Mouse (Mus musculus) bone marrow, adult 2 months (tissue): ENCODE data around the gene Odf3. TPM values are rescaled to one million over a fixed set of nuclear protein-coding genes. Genes with fewer than 3 reads are reported as not detected.

Experiments
- H3K27ac ChIP-seq: fragments of 200-500 bp; 2 replicates; pipeline ENCODE4 v1.5.1; 2012; ENCODE audit warnings: low read depth, mild to moderate bottlenecking, control low read depth, inconsistent platforms, low read length; ENCODE audit not compliant: control insufficient read depth, poor library complexity, insufficient read depth
- H3K4me1 ChIP-seq: fragments of 200-500 bp; 2 replicates; pipeline ENCODE4 v1.6.1; 2011; ENCODE audit warnings: low read length; ENCODE audit not compliant: control insufficient read depth, insufficient read depth
- H3K4me3 ChIP-seq: fragments of 200-500 bp; replicated peaks from 2 replicates; pipeline ENCODE3; 2011; ENCODE audit warnings: mild to moderate bottlenecking, low read depth, low read length, control low read depth; ENCODE audit not compliant: control insufficient read depth
- CTCF ChIP-seq: fragments of 200-500 bp; IDR thresholded peaks from 2 replicates; pipeline ENCODE4 v1.5.1; 2011; ENCODE audit warnings: low read length, control low read depth; ENCODE audit not compliant: control insufficient read depth, insufficient read depth
- POLR2A ChIP-seq: fragments of 200-500 bp; IDR thresholded peaks from 2 replicates; pipeline ENCODE4 v1.6.1; 2011; ENCODE audit warnings: low read depth, mild to moderate bottlenecking, control low read depth, low read length, borderline replicate concordance; ENCODE audit not compliant: control insufficient read depth
- WGBS: fragments of 180-500 bp; shearing (Covaris S2); methylation state at CpG from one replicate; pipeline ENCODE4 v1.1.7; 2018; 5-methylcytosine and 5-hydroxymethylcytosine counted together
- polyA plus RNA-seq: library from polyadenylated mRNA; stranded (reverse); fragments of >200 nt; gene quantifications from 2 replicates; pipeline ENCODE4 v1.2.4, GENCODE M21; 2011; ENCODE audit warnings: low replicate concordance; ENCODE audit not compliant: missing spikeins, insufficient read depth, insufficient read length

Odf3 gene
- polyA plus RNA-seq, 1 experiment, result not detected

DNA sequence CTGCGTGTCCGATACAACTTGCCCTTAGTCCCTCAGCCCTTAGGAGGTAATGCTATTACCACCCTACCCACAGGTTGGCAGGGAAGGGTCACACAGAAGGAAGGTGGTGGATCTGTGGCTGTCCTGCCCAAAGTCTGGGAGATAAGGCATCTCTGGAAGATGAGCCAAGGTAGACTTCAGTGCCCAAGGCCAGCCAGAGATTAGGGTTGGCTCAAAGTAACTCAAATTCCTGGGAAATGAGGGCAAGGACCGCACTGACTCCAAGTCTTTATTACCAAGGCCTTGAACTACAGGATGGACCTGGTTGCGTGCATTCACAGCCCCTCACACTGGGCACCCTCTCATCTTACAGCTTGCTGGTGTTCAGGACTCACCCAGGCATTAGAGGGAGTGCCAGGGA, 4.3 kb downstream of the Odf3 start:
- Histone ChIP-seq H3K4me3 (no peak overlapping the region), H3K4me1 (peaks cover 1% of the 10 kb centered on the region; the same call in 1 of the 2 replicates), H3K27ac (no peak overlapping the region)
- TF ChIP-seq POLR2A, result no peak
- no peak for TF ChIP-seq CTCF
- 92% methylated on average over 4 of the region's 4 CpGs for WGBS

- peaks cover 3% of the 10 kb centered on the region; the same call in 1 of the 2 replicates for H3K4me1 ChIP-seq
- H3K27ac ChIP-seq, result no peak overlapping the region
- no peak for TF ChIP-seq CTCF
- no peak for TF ChIP-seq POLR2A
- no peak overlapping the region for H3K4me3 ChIP-seq
- WGBS, result 52% methylated on average over 9 of the region's 9 CpGs
Measured at GRCm38 (mm10) chr7:140853386-140853785, 5.8 kb downstream of the Odf3 start.

DNA sequence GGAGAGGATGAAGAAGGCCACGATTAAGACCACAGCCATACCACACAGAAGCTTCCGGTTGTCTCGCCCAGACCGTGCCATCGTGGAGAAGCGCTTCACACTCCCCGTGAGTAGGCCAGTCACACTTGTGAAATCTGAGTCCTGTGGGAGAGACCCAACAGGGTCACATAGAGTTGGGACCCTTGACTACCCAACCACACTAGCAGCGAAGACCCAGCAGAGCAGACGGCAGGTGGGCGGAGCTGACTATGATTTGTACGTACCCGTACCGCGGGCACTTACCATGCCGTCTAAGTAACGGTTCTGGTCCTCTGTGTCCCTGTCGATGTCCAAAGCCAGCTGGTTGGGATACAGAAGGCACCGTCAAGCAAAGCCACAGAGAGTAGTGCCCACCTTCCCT, 6.9 kb downstream of the Odf3 start:
- TF ChIP-seq CTCF (no peak), POLR2A (no peak)
- 88% methylated on average over 18 of the region's 18 CpGs for WGBS
- no peak overlapping the region for H3K4me3 ChIP-seq
- H3K4me1 ChIP-seq, result peaks cover 6% of the 10 kb centered on the region; the same call in 1 of the 2 replicates
- H3K27ac ChIP-seq, result no peak overlapping the region

- H3K27ac ChIP-seq, result no peak overlapping the region; the same call in 1 of the 2 replicates
- H3K4me1 ChIP-seq, result peaks cover 6% of the 10 kb centered on the region; the same call in 1 of the 2 replicates
- TF ChIP-seq CTCF, result no peak
- TF ChIP-seq POLR2A, result no peak
- WGBS, result 57% methylated on average over 9 of the region's 9 CpGs
- H3K4me3 ChIP-seq, result peak overlapping the region; percentile 82
Measured at GRCm38 (mm10) chr7:140855181-140855580, 7.6 kb downstream of the Odf3 start.

DNA sequence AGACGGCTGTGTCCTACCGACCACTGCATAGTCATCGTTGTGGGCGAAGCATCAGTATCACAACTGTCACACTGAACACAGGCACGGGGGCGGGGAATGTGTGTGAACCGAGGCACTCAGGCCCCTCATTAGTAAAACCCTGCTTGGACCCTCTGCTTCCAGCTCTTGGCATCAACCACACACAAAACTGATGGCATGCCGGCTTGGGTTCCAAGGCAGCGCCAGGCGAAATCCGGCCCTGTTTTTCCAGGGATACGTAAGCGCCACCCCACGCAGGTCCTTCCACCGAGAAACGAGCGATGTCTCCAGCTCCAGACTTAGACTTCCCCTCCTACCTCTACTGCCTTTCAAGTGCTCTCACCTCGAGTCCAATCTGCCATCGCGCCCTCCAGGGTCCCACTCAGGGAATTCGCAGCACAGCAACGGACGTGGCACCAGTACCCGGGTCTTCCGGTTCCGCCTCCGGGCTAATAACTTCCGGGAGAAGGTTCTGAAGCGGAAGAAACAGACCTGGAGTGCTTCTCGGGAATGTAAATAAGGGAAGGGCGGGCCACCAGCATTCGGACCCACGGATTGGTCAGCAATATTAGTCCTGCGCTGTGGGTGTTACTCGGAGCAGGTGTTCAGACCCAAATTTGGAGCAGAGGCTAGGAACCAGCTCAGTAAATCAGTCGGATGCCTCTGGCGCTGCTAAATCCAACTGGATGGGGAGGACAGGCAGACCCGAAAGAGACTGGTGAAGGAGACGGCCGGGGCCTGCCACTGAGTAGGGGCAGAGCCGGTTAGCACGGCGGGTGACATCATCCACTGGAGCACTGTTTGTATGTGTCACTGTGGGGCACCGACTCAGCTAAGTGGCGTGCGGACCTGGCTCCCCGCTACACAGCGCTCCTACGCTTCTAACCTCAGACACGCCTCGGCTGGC, 8.5 kb downstream of the Odf3 start, which contains the start of gene Gm45785:
Gene Gm45785, minus strand, starts transcription at position 472 of the 925 bp plus-strand sequence.
- TF ChIP-seq CTCF (no peak), POLR2A (peak; percentile 66; the same call in 1 of the 2 replicates)
- Histone ChIP-seq H3K4me3 (peak within 1 kb of the TSS; percentile 82), H3K4me1 (peaks cover 6% of the 10 kb centered on the region; the same call in 1 of the 2 replicates), H3K27ac (peak within 1 kb of the TSS; percentile 88)
- under 1% methylated on average over 51 of the region's 51 CpGs for WGBS

DNA sequence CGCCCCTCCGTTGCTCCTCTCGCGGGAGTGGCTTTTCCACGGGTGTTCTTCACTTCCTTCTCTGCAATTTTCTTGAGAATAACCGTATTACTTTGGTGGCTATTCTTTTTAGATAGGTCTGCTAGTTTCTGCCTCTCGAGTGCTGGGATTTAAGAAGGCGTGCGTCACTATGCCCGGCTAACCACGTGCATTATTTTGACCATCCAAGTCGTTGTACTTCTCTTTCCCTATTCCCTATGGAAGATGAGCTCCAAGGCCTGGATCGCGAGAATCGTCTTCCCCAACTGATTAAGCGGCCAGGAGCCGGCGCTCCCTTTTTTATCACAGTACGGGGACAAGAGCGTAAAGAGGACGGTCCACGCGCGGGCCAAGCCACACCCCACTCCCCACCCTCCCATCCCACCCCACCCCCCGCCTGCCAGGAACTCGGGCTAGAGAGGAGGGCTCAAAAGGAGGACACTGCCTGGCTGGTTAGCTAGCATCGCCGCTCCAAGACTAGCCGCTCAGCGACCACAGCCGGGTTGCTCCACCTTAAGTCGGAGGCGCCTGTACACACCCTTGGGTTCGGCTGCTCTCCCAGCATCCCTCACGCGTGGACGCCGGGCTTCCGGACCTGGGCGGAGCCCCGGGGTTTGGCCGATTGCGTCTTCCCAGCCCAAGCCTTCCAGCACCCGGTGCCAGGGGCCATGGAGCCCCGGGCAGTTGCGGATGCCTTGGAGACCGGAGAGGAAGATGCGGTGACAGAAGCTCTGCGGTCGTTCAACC, 9.4 kb downstream of the Odf3 start, which contains the start of gene Ric8a:
Gene Ric8a, plus strand, starts transcription at position 173 of the 765 bp plus-strand sequence.
- under 1% methylated on average over 50 of the region's 50 CpGs for WGBS
- H3K4me3 ChIP-seq, result peak within 1 kb of the TSS; percentile 82
- peak within 1 kb of the TSS; percentile 88 for H3K27ac ChIP-seq
- H3K4me1 ChIP-seq, result peaks cover 6% of the 10 kb centered on the region; the same call in 1 of the 2 replicates
- TF ChIP-seq POLR2A (peak; percentile 72; the same call in 1 of the 2 replicates), CTCF (no peak)

- Histone ChIP-seq H3K27ac (peak within 1 kb of the TSS; percentile 88), H3K4me1 (peaks cover 6% of the 10 kb centered on the region; the same call in 1 of the 2 replicates), H3K4me3 (peak within 1 kb of the TSS; percentile 82)
- WGBS, result 12% methylated on average over 40 of the region's 40 CpGs
- TF ChIP-seq CTCF (no peak), POLR2A (no peak)
Measured at GRCm38 (mm10) chr7:140857550-140858505, 10.2 kb downstream of the Odf3 start, which contains the start of gene Bet1l. Gene Bet1l (minus strand): TSS chr7:140857577.

DNA sequence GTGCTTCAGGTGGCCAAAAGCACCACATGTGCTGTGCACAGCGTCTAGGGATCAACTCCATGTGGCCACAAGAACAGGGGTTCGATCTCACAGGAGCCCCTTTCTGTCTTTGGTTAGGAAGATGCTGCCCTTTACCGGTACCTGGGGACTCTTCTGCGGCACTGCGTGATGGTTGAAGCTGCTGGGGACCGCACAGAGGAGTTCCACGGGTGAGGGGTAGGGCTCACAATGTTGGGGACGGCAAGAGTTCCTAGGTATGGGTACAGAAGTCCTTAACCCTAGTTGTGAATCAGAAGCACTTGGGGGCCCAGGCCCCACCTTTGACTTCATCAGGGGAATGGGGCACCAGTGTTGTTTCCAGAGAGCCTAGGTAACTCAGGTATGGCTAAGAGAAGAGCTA, 11.1 kb downstream of the Odf3 start:
- no peak overlapping the region for H3K27ac ChIP-seq
- 86% methylated on average over 8 of the region's 8 CpGs for WGBS
- peaks cover 5% of the 10 kb centered on the region; the same call in 1 of the 2 replicates for H3K4me1 ChIP-seq
- TF ChIP-seq POLR2A (no peak), CTCF (no peak)
- peak overlapping the region; percentile 82 for H3K4me3 ChIP-seq
